Mouse (Mus musculus): ENCODE data around the gene 2010005H15Rik. TPM values are rescaled to one million over a fixed set of nuclear protein-coding genes. Genes with fewer than 3 reads are reported as not detected.
"Not testable (repeated sequence)": the region's sequence is repeated elsewhere in the genome, so short reads cannot be mapped to it uniquely, and the experiment has no call there.

Gene 2010005H15Rik
- polyA plus RNA-seq (2015; fragmentation: Nextera tagmentation; extraction: Ambion mirVana): 0.90 TPM in 1 of 2 replicates, not detected in the other

- ATAC-seq (ENCODE audit: low FRiP score, low read depth); H3K36me3 ChIP-seq; H3K4me3 ChIP-seq; H3K4me1 ChIP-seq; H3K9me3 ChIP-seq; H3K27ac ChIP-seq; H3K27me3 ChIP-seq; H3K9ac ChIP-seq; H3K4me2 ChIP-seq (replicated peaks): not testable (repeated sequence)
- 94% methylated on average over 7 of the region's 7 CpGs for WGBS
These were observed at the start of gene 2010005H15Rik for GRCm38 (mm10) chr16:36221168-36221567. Gene 2010005H15Rik, plus strand, starts transcription at chr16:36221468.

GRCm38 (mm10) chr16:36176108-36176507 lies 45.2 kb upstream of the 2010005H15Rik start:
- Histone ChIP-seq H3K4me3 (no peak overlapping the region), H3K27ac (no peak overlapping the region), H3K4me1 (no peaks in the 10 kb centered on the region), H3K27me3 (no peaks in the 10 kb centered on the region), H3K9me3 (peaks cover 4% of the 10 kb centered on the region; the same call in 1 of the 2 replicates), H3K4me2 (replicated peaks) (no peak overlapping the region), H3K36me3 (no peaks in the 10 kb centered on the region), H3K9ac (no peak overlapping the region)
- no peak for ATAC-seq (ENCODE audit: low FRiP score, low read depth)

GRCm38 (mm10) chr16:36179910-36180309 lies 41.4 kb upstream of the 2010005H15Rik start:
- no peaks in the 10 kb centered on the region for H3K36me3 ChIP-seq
- no peaks in the 10 kb centered on the region for H3K4me1 ChIP-seq
- H3K4me3 ChIP-seq: no peak overlapping the region
- no peak overlapping the region for H3K4me2 ChIP-seq (replicated peaks)
- WGBS: 76% methylated on average over 2 of the region's 2 CpGs
- no peak overlapping the region for H3K27ac ChIP-seq
- H3K27me3 ChIP-seq: no peaks in the 10 kb centered on the region
- H3K9ac ChIP-seq: no peak overlapping the region
- no peak for ATAC-seq (ENCODE audit: low FRiP score, low read depth)
- peaks cover 1% of the 10 kb centered on the region; the same call in 1 of the 2 replicates for H3K9me3 ChIP-seq

GRCm38 (mm10) chr16:36183912-36184311 lies 37.4 kb upstream of the 2010005H15Rik start, which contains the start of gene Gm5483:
Gene Gm5483, plus strand, starts transcription at chr16:36184212.
- H3K27me3 ChIP-seq; H3K27ac ChIP-seq; ATAC-seq (ENCODE audit: low FRiP score, low read depth); H3K9ac ChIP-seq; H3K4me3 ChIP-seq; H3K4me2 ChIP-seq (replicated peaks); H3K36me3 ChIP-seq; H3K4me1 ChIP-seq; H3K9me3 ChIP-seq: not testable (repeated sequence)
- WGBS: 77% methylated on average over 4 of the region's 4 CpGs

GRCm38 (mm10) chr16:36199226-36199625 lies 22.0 kb upstream of the 2010005H15Rik start:
- Histone ChIP-seq H3K4me3 (no peak overlapping the region), H3K9ac (no peak overlapping the region)

GRCm38 (mm10) chr16:36203846-36204245 lies 17.4 kb upstream of the 2010005H15Rik start:
- no peak overlapping the region for H3K9ac ChIP-seq
- H3K36me3 ChIP-seq: no peaks in the 10 kb centered on the region
- H3K4me1 ChIP-seq: no peaks in the 10 kb centered on the region
- no peak overlapping the region for H3K27ac ChIP-seq
- no peak overlapping the region for H3K4me2 ChIP-seq (replicated peaks)
- H3K9me3 ChIP-seq: no peaks in the 10 kb centered on the region
- no peak for ATAC-seq (ENCODE audit: low FRiP score, low read depth)
- no peaks in the 10 kb centered on the region for H3K27me3 ChIP-seq
- 79% methylated on average over 5 of the region's 5 CpGs for WGBS
- no peak overlapping the region for H3K4me3 ChIP-seq

More at GRCm38 (mm10) chr16:36199226-36199625, 22.0 kb upstream of the 2010005H15Rik start:
- H3K9me3 ChIP-seq: no peaks in the 10 kb centered on the region
- no peaks in the 10 kb centered on the region for H3K4me1 ChIP-seq
- no peak for ATAC-seq (ENCODE audit: low FRiP score, low read depth)
- H3K27me3 ChIP-seq: no peaks in the 10 kb centered on the region
- 55% methylated on average over 19 of the region's 19 CpGs for WGBS
- H3K27ac ChIP-seq: no peak overlapping the region
- no peaks in the 10 kb centered on the region for H3K36me3 ChIP-seq
- H3K4me2 ChIP-seq (replicated peaks): no peak overlapping the region

GRCm38 (mm10) chr16:36205684-36206083 lies 15.6 kb upstream of the 2010005H15Rik start:
- not testable (repeated sequence) for H3K4me1 ChIP-seq; ATAC-seq (ENCODE audit: low FRiP score, low read depth); H3K27me3 ChIP-seq; H3K4me2 ChIP-seq (replicated peaks); H3K36me3 ChIP-seq; H3K4me3 ChIP-seq; H3K9me3 ChIP-seq; H3K27ac ChIP-seq; H3K9ac ChIP-seq
- 37% methylated on average over 2 of the region's 2 CpGs for WGBS

- no peak within 1 kb of the TSS for H3K9ac ChIP-seq
- no peaks in the 10 kb centered on the region for H3K36me3 ChIP-seq
- H3K9me3 ChIP-seq: no peaks in the 10 kb centered on the region
- H3K4me3 ChIP-seq: no peak within 1 kb of the TSS
- no peak for ATAC-seq (ENCODE audit: low FRiP score, low read depth)
- no peak within 1 kb of the TSS for H3K4me2 ChIP-seq (replicated peaks)
- H3K27me3 ChIP-seq: no peaks in the 10 kb centered on the region
- H3K27ac ChIP-seq: no peak within 1 kb of the TSS
- H3K4me1 ChIP-seq: no peaks in the 10 kb centered on the region
- 69% methylated on average over 2 of the region's 2 CpGs for WGBS
These were observed 11.3 kb upstream of the 2010005H15Rik start, which contains the start of gene Gm5416 for GRCm38 (mm10) chr16:36209967-36210453. Gene Gm5416, plus strand, starts transcription at chr16:36210403.

- H3K27ac ChIP-seq; H3K4me1 ChIP-seq; H3K4me3 ChIP-seq; H3K4me2 ChIP-seq (replicated peaks); H3K27me3 ChIP-seq; H3K9ac ChIP-seq; H3K36me3 ChIP-seq; ATAC-seq (ENCODE audit: low FRiP score, low read depth); H3K9me3 ChIP-seq: not testable (repeated sequence)
These were observed 39.3 kb downstream of the 2010005H15Rik start for GRCm38 (mm10) chr16:36260585-36260984.

GRCm38 (mm10) chr16:36276796-36277195 lies 55.5 kb downstream of the 2010005H15Rik start, which contains the start of gene Stfa1:
Gene Stfa1, plus strand, starts transcription at chr16:36276951.
- H3K4me2 ChIP-seq (replicated peaks); H3K36me3 ChIP-seq; H3K27me3 ChIP-seq; H3K4me3 ChIP-seq; H3K4me1 ChIP-seq; H3K27ac ChIP-seq; H3K9ac ChIP-seq; ATAC-seq (ENCODE audit: low FRiP score, low read depth); H3K9me3 ChIP-seq: not testable (repeated sequence)
- WGBS: 89% methylated on average over 4 of the region's 4 CpGs

- Histone ChIP-seq H3K4me2 (replicated peaks) (no peak overlapping the region), H3K36me3 (no peaks in the 10 kb centered on the region), H3K27ac (no peak overlapping the region), H3K9me3 (no peaks in the 10 kb centered on the region), H3K4me3 (no peak overlapping the region), H3K4me1 (no peaks in the 10 kb centered on the region), H3K9ac (no peak overlapping the region), H3K27me3 (no peaks in the 10 kb centered on the region)
- ATAC-seq (ENCODE audit: low FRiP score, low read depth): no peak
- 73% methylated on average over 4 of the region's 4 CpGs for WGBS
These were observed 67.9 kb downstream of the 2010005H15Rik start for GRCm38 (mm10) chr16:36289140-36289539.

All from limb, embryonic 13.5 days (tissue).